Mouse (Mus musculus): Measurements from ENCODE around the gene Tns3.
A peak's percentile ranks its signal among the peaks of the same experiment; 100 is the strongest.
"Not testable (repeated sequence)": the region's sequence is repeated elsewhere in the genome, so short reads cannot be mapped to it uniquely, and the experiment has no call there.

The Tns3 gene

DNA sequence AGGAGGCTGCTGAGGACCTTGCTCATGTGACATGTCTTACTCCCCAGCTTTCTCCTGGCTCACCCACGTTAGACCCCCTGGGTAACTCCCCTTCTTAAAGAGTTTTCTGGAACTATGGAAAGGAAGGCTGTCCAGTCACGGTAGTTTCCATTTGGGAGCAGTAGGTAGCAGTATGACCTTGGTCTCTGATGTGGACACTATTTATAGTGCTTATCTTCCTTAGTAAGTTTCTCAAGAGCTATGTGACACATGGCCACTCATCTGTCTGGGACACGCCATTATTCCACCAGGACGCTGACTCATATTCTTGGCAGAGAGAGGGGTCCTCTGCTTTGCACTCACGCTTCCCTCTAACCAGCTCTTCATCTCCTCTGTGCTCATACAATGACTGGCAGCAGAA lies 84.5 kb downstream of the Tns3 start:
- DNase-seq (ENCODE audit: low read depth, low spot score): no peak

DNA sequence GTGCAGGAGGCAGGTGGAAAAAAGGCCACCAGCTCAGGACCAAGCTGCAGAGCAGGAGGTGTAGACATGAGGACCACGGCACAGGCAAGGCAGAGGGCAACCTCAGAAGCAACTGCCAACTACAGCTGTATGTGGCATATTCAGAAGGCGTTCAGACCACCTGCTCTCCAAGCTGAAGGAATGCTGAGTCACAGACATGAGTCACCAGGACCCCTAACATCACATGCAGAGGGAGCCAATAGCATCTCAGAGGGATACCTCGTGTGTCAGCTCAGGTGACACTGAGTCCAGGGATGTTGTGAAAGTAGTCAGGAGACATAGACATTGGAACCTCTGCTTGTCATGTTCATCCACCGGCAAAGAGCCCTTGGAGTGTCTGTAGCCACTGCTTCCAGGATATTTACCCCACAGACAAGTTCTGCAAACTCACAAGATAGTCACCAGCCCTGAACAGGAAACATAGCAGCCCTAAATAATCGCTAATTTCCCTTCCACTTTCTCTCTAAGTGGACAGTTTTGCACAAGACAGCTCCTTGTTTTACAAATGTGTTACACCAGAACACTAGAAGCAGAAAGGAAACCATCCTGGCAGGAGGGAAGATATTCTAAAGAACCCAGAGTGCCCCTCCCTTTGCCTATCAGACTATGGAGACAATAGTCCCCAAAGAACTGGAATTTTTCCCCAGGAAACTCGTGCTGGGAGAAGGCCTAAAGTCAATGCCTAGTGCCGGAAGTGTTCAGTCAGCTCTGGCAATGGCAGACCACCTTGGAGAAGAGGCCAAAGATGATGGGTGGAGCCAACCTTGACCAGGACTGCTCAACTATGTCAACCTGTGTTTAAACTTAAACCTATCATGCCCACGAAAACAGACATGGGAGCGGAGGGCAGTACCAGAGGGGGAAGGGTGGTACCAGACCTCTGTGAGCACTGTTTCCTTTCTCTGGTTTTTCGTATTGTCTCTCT lies 88.8 kb downstream of the Tns3 start:
- peak; percentile 96 for DNase-seq (ENCODE audit: low read depth, low spot score)

DNA sequence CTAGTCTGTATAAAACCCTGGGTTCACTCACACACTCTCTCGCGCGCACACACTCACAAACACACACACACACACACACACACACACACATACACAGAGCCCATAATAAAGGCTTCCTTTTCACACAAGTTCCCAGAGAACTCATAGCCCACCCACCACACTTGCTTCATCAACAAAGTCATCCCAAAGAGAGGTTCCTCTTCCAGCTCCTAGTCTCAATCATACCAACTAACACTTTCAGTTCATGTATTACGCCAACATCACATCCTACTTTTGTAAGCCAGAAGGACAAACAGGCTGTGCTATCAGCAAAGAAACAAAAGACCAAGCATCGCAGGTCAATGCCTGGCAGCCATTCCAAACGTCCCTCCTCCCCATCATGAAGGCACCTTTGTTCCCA lies 89.8 kb downstream of the Tns3 start:
- no peak for DNase-seq (ENCODE audit: low read depth, low spot score)

DNA sequence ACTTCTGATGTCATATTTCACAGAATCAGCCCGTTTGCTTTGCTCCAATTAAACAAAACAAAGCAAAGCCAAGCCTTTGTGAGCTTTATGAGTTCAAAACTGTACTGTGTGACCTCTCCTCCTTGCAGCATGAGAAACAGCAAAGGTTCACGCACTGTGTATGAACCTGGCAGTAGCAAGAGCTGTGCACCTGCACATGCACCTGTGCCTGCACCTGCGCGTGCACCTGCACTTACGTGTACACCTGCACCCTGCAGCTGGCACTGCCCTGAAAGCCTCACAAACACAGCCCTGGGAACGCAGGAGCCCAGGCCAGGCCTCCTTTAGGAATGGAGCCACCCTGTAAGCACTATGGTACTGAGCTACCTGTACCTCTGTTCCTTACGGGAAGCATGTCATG lies 91.6 kb downstream of the Tns3 start:
- DNase-seq (ENCODE audit: low read depth, low spot score): no peak

DNA sequence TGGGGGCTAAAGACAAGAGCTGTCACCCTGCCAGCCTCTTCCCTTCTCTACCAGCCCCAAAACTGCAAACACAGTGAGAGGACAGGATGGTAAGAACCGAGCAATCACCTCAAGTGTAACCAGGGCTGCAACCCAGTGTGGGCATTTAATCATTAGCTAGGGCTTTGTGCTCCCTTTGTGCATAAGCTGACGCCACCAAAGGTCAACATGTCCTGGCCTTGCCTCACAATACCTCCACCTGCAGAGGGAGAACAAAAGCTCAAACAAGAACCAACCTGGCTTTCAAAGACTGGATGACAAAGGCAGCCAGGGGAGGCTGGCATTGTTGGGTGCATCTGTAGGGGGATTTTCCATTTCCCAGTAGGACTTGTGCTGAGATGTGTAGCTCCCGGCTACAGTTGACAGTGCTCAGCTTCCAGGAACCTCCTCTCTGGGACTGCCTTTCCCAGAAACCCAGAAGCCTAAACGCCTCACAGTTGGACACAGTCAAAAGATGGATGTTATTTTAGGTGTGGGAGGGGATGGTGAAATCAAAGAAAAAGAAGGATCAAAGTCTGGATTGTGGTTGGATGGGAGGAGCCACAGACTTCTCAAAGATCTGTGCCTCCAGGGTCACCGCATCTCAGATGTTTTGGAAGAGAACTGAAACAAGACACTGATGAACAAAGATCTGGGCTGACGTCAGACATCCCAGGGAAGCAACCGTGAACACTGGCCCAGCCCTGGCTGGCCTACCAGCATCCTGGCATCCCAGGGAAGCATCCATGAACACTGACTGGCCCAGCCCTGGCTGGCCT lies 94.9 kb downstream of the Tns3 start:
- DNase-seq (ENCODE audit: low read depth, low spot score): peak; percentile 98

DNA sequence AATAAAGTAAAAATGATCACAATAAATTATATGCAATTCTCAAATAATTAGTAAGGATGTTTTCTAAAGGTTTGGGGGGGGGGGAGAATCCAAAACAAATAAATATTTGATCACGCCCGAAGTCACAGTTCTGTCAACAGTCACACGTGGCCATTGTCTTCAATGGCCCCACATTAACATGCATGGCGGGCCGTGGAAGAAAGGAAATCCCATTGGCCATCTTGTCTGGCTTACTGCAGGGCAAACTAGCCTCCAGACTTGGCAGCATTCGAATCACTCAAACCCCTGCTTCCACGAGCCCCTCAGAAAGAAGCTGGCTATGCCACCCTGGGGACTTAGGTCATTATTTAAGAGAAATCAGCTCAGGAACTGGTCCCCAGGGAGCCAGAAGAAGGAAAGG lies 95.5 kb downstream of the Tns3 start:
- DNase-seq (ENCODE audit: low read depth, low spot score): no peak

DNA sequence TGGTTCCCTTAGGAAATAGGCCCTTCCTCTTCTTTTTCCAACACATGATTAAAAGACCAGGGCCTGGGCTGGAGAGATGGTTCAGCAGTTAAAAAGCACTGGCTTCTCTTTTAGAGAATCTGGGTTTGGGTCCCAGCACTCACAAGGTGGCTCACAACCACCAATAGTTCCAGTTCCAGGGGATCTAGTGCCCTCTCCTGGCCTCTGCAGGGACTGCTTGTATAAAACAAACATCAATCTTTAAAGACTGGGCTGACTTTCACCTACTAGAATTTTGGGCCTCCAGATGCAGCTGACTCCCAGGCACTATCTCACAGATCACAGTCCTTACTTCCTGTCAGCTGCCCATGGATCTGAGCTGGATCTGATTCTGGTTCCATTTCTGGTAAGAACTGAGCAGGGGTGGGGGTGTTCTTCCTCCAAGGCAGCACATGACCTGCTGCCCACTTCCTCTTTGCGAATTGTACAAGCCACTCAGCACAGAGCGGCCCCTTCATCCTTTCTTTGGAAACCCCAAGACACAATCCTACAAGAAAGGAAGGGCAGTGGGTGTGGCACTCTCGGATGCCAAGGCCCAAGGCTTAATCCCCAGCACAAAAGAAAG lies 98.0 kb downstream of the Tns3 start:
- DNase-seq (ENCODE audit: low read depth, low spot score): peak; percentile 91

DNA sequence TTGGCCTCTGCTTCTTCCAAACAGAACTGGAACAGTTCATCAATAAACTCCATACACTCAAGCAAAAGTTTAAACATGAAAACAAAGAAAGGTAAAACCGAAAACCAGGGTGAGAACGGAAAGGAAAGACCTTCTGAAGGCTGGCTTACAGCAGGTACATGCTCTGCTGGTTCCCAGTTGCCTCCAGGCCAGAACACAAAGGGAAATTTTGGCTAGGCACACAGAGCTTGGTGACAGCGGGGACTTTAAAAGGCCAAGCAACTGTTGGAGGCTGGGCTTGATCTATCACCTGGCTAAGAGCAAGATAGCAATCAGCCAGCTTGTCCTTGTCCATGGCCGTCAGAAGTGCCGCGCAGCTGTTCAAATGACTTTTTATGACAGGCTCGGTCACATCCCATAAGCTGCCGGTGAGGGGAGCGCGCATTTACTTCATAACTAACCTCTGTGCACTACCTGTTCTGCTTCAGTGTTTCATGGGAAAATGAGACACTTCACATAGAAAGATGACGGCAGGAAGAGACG lies 105.5 kb downstream of the Tns3 start:
- DNase-seq (ENCODE audit: low read depth, low spot score): no peak

DNA sequence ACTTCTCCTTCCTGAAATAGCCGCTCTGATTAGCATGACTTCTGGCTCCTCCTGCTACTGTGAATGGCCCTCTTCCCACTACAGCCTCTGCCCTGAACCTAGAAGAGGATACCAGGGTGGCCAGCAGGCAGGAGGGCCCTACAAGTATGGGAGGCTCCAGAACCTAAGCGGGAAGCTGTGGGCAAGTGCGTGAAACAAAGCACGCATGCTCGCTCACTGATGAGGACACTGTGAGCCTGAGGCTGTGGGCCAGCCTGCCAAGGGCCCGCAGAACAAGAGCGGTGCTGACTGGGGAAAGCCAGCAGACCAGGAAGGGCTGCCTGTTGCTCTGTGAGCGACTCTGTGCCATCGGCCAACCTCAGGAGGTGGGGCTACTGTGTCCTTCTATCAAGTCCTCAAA lies 106.1 kb downstream of the Tns3 start:
- DNase-seq (ENCODE audit: low read depth, low spot score): no peak

DNA sequence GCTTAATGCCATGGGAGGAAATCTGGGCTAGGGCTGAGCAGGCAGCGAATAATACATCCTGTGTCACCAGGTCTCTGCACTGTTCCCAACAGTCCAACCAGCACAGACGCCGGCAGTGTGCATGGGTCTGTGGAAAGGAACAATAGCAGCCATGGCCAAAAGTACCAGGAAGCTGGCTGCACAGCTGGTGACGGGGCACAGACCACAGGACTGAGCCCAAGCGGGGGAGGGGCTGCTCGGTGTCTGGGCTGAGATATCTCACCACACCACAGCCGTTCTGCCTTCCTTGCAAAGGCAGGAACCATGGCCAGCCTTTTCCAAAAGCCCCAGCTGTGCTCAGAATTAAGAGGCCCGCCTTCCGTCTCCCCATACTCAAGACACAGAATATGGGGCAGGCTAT lies 107.3 kb downstream of the Tns3 start:
- DNase-seq (ENCODE audit: low read depth, low spot score): peak; percentile 49

DNA sequence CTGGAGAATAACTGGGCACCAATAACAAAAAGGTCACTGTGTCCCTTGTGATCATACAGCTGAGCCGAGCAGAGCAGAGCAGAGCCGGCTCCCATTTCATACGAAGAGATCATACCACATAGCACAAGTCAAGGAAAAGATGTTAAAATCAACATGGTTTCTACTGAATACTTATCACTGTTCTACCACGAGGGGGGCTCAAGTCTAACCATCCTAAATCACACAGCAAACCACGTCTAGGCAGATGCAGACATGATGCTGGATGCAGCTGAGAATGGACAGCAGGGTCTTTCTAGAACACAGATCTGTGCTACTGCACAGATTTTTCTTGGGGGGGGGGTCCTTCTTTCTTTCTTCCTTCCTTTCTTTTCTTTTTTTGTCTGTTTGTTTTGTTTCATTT lies 112.6 kb downstream of the Tns3 start:
- DNase-seq (ENCODE audit: low read depth, low spot score): no peak

DNA sequence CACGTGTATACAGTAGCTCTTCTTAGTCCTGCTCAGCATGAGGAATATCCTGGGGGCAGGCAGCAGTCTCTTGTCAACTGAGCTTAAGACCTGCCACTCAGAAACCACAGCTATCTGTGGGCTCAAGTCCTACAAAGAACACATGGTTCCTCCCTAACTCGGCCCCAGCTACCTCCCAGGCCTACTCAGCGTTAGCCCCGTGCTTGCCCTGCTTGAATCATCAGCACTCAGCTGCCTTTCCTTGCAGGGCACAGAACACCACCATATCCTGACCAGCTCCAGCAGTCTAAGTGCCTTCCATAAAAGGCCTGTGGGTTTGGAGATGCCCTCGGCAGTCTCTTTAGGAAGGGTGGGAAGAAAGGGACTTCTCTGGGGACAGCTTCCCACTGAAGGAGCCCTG lies 116.7 kb downstream of the Tns3 start:
- DNase-seq (ENCODE audit: low read depth, low spot score): no peak

DNA sequence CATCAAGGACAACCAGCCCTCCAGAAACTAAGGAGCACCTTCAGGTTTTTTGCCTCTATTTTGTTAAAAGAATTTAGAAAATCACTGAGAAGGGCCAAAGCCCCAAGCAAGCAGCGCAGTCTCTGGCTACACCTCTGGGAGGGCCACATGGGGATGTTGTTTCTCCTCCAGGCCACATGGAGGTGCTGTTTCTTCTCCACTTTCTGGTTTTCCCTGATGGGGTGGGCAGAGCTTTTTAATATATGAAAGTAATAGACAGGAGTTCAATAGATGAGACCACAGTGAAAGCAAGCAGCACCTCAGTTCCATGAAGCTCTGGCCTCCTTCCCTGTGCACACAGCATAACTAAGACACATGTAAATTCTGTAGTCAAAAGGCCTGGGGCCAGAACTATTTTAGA lies 118.5 kb downstream of the Tns3 start:
- DNase-seq (ENCODE audit: low read depth, low spot score): peak; percentile 70

DNA sequence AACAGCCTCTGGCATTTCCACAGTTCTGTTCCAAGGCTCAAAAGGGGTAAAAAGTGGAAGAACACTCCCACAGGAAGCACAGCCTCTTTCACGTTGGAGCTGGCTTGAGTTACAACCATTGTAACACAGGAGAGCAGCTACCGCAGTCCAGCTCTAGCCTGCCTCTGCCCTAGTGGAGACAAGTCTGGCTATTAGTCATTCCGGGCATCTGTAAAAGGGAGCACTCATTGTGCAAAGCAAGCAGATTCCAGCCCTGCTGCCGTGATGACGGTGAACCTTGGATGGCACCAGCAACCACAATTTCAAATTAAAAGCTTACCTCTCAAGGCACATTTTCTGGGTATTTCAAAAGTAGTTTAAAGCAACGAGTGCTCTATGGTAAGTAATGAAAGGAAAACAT lies 120.0 kb downstream of the Tns3 start:
- no peak for DNase-seq (ENCODE audit: low read depth, low spot score)

DNA sequence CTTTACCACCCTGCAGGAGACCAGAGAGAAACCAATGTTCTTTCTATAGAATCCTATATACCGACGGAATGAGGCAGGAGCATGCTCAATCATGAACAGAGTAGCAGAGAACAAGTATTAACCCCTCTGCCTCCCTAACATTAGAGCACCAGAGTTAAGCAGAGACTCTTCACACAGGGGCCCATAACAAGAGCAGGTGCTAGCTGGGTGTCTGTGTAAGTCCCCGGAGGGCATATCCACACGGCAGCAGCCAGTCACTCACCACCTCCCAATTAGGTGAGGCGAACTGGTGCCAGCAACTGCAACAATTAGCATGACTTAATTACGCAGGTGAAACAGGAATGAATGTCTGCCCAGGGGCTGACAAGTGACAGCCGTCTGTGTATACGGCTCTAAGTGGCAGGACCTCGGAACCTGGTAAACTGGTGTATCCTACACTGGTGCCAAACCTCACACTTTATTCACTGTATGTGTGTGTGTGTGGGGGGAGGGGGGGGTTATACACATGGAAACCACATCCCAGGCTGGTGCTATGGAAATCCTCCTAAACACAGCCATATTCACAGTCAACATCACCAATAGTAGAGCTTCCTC lies 123.0 kb downstream of the Tns3 start:
- DNase-seq (ENCODE audit: low read depth, low spot score): no peak

DNA sequence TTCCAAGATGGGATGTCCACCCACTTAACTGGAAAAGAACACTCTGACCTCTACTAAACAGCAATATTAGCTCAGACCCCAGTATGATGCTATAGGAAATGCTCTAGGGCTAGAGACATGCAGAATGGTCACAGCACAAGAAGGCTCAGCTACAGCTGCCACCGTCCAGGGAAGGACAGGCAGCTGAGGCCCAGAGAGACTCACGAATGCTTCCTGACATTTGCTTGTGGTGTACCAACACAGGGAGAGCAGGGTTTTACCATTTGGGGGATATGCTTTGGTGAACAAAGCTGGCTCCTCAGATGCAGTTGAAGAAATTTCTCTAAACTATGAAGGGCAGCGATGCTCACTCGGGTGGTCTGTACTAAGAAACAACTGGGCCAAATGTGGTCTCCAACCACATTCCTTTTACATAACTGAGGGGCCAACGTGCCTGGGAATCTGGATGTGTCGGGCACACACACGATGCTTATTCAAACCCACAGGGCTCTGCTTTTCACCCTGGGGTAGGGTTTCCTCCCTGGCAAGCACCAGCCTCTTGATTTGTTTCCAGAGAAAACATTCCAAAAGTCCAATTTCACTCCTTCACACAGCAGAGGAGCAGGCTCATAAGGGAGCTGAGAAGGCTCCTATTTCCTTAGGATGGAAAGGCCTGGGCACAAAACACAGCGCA lies 124.6 kb downstream of the Tns3 start:
- DNase-seq (ENCODE audit: low read depth, low spot score): no peak

DNA sequence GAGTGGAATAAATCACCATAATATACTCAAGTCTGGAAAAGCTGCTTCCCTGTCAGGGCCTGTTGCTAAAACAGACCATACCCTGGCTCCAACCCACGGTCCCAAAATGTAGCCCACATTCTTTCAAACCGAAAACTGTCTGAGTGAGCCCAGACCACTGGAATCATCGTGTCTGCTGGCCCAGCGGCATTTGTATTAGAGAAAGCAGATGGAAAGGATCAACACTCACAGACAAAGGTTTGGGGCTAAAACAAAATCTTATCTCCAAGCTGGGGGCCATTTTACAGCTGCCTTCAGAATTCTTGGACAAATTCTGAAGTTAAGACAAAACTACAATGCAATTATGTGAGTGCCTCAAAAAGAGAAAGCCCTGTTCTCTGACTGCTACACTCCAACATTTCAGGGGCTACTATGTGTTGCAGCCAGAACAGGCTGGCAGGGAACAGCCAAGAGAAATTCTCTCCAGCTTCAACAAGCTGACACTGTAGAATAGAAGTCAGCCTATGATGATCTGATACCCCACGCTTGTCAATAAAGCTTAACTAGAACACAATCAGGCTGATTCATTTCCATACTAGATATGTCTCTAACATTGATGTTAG lies 127.2 kb downstream of the Tns3 start:
- DNase-seq (ENCODE audit: low read depth, low spot score): no peak

DNA sequence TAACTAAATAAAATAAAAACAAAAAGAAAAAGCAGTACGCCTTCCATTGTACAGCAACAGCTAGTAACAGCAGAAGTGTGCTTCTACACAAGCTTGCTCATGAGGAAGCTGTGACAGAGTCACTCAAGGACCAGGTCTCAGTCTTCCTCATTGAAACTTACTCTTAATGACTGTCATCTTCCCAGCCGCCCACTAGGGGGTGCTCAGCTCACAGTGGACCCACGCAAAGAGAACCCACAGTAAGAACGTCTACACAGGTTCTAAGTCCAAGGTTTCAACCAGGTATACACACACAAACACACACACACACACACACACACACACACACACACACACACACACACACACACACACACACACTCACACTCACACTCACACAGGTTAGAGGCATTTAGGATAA lies 129.4 kb downstream of the Tns3 start:
- peak; percentile 78 for DNase-seq (ENCODE audit: low read depth, low spot score)

DNA sequence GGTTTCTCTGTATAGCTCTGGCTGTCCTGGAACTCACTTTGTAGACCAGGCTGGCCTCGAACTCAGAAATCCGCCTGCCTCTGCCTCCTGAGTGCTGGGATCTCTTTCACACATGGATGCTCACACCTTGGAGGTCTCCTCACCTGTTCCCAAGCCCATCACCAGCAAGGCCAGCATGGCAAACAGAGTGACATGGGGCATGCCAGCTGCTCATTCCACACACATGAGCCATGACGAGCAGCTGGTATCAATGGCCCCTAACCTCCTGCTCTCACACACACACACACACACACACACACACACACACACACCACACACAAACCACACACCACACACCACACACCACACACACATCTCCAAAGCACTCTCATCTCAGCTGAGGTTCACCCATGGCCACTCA lies 131.6 kb downstream of the Tns3 start:
- DNase-seq (ENCODE audit: low read depth, low spot score): not testable (repeated sequence)

DNA sequence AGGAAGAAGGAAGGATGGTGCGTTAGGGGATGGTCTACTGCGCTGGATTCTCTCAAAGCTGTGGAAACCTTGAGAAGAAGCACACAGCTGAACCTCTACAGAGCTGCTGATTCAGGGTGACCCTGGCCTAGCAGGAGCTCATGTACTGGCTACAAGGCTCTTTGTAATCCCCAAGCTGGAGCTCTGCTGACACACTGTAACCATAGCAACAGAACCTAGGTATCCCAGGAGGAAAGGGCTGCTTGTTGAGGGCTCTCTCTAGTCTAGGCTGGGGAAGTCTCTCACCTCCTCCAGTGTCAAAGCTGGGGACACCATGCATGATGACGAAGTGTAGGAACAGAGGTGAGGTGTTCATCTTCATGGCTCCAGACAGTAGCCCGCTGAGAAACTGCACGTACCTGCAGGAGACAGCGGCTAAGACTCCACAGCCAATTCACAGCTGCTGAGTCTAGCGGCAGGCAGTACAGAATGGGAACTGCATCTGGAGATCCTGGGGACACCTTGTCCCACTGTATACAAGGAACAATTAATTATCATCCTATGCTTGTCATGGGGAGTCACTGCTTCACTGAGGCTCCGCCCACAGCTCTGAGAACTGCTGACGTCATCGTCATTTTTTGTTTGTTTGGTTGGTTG lies 132.1 kb downstream of the Tns3 start:
- DNase-seq (ENCODE audit: low read depth, low spot score): no peak
